Mouse (Mus musculus) inflammation-experienced regulatory T-cells, adult 6 months (primary cell): Measurements from ENCODE around the gene Cdc42bpb. TPM values are rescaled to one million over a fixed set of nuclear protein-coding genes. Genes with fewer than 3 reads are reported as not detected.

Source experiments
- ATAC-seq: one replicate; pipeline ENCODE4 v1.8.0; 2017
- polyA plus RNA-seq, 3 experiments: library from polyadenylated mRNA; unstranded; fragments of 100-300 nt; shearing (Covaris generic); gene quantifications; one replicate each; pipeline ENCODE4 v1.2.1; 2017

The Cdc42bpb gene
- 1 to 10 TPM in 1 of 3 experiments, under 1 TPM in 2; 0.19 to 1.3 (median 0.67) TPM for polyA plus RNA-seq

GRCm38 (mm10) chr12:111377376-111377973 lies at the start of gene Cdc42bpb:
Gene Cdc42bpb, minus strand, starts transcription at chr12:111377718.
- ATAC-seq = no peak

- no peak for ATAC-seq
These were observed 48.4 kb upstream of the Cdc42bpb start for GRCm38 (mm10) chr12:111425789-111426460.

GRCm38 (mm10) chr12:111425258-111425657 lies 47.7 kb upstream of the Cdc42bpb start:
- no peak for ATAC-seq

DNA sequence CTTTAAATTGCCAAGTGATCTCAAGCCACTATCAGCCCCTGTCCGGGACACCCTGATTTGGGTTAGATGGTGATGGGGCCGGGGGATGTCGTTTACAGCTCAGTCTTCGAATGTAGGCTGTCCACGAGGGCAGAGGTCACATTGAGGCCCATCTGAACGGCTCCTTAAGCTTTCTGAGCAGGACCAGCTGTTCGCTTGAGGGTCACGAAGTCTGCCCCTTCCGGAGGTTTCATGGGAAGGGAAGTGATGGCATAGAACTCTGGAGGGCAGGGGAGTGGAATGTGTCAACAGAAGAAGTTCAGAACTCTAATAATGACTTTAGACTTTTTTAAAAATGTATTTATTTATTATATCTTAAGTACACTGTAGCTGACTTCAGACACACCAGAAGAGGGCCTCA lies 47.0 kb upstream of the Cdc42bpb start:
- no peak for ATAC-seq

DNA sequence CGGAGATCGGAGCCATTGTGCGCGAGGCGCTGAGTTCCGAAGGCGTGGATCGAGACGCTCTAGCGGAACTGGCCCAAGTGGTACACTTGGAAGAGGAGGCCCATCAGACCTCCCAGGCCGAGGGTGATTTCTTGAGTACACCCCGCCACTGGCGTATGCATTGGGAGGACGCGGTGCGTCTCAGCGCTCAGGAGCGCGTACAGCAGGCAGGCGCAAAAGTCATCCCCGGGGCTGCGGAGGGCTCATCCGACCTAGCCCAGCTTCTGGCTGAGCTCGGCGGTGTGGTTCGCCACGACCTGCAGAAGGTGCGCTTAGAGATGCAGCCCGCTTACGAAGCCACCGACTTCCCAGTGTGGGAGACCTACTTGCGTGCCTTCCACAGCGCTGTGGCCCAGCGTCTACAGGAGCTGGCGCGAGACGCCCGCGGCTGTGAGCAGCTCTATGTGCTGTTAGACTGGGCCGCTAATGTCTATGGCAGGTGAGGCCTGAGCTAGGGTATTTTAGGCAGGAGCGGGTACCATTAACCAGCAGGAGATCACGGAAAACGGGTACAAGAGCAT lies 46.1 kb upstream of the Cdc42bpb start:
- no peak for ATAC-seq

GRCm38 (mm10) chr12:111422852-111423251 lies 45.3 kb upstream of the Cdc42bpb start:
- ATAC-seq = no peak

DNA sequence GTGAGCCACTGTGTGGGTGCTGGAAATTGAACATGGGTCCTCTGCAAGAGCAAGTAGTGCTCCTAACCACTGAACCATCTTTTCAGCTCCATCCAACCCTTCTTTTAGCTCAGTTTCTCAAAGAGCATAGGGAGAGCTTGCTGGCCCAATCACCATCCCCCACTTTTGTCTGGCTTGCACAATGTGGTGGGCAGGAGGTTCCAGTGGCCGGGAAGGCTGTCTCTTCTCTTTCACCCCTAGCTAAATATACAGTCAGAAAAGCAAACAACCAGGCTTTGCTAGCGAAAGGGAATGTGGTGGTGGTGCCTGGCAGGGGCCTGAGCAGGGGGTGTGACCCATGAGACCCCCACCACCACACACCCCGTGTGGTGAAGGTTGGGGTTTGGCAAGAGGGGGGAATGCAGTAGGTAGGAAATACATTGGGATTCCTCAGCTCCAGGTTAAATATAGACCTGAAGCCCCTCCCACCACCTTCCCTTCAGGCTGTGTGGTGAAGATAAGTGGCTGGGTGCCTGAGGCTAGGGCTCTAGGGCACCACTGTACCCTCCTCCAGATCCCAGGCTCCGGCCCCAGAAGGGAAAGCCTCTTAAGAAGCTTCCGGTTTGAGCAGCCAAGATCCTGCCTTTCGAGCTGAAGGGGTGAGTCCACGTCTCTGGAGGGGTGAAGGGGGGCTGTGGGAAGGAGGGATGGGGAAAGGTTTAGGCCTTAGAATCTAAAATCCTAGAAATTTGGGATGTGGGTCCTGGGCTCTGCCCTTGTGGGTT lies 43.6 kb upstream of the Cdc42bpb start:
- ATAC-seq = no peak

DNA sequence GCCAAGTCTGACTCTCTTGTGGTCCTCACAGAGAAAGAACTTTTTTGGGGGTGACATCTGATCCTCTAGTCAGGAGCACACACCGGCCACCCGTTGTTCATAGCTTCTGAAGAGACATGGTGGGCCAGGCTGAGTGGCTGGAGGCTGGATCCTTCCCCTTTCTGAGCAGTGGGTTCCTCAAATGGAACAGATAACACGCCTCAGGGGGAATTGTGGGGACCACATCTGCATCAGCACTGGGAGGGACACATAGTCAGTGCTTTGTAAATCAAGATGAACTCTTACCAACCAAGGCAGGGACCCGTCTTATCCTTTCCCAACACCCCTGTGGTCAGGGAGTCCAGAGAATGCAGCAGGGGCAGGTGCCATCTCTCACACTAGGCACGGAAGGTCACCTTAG lies 42.4 kb upstream of the Cdc42bpb start:
- no peak for ATAC-seq

DNA sequence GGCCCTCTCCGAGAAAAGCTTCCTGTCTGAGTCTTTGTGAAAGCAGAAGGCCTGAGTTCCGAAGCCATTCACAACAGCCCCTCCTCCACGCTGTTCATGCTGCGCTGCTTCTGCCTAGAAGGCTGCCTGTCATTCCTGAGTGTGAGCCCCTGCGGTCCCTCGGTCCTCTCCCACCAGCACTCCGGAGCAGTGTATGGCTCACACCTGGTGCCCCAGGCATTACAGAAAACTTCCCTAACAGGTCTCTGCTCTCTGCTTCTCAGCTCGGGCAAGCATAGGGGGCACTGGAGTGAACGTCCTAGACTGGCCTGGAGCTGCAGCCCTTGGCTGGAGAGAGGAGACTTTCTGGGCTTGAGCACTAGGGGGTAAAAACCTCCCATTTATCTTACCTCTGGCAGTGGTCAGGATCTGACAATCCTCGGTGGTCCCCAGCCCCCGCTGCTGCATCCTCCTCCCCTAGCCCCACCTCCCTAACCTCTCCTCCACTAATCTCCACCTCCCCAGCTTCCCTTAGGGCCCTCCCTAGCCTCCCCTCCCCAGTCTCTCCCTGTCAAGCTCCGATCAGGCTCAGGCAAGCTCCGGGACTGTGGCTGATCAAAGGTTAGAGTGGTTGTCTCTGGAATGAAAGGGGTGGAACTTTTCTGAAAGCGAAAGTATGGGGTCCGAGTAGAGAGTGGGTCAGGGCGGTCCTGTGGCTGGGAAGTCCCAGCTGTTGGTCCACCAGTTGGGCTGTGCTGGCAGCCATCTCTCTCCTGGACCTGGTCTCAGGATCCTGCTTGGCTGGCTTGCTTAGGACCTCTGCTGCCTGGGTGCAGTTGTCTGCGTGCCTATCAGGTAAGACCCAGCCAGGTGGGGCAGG lies 39.6 kb upstream of the Cdc42bpb start, which contains the start of gene Exoc3l4:
Gene Exoc3l4, plus strand, starts transcription at position 97 of the 859 bp plus-strand sequence.
- ATAC-seq = no peak

GRCm38 (mm10) chr12:111413300-111413699 lies 35.8 kb upstream of the Cdc42bpb start:
- peak; percentile 41 for ATAC-seq

DNA sequence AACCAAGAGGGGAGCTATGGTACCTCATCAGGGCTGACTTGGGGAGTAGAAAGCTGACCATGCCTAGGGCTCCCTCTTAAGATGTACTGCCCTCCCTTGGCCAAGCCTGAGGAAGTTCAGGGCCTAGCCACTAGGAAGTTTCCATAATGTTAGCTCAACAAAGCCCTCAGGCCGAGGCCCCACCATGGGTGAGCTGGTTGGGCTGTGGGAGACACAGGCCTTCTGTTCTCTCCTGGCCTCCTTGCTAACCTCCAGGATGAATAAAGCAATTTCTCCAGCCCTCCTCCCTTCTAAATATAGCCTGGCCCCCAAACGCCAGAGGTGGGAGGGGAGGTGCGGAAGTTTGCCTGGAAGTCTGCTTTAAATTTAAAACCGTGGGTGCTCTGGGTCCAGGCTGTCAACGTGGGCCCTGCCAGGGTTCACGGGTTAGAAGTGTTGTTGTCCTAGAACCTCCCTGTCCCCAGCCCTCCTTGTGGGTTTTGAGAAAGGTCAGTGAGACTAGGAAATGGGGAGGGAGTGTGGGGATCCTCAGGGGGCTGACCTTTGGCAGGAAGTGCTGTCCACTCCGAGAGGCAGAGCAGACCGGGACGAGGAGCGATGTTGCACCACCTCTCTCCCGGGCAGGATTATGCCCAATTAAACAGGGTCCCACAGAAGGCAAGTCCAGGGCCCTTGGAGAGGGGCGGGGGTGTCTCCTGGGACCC lies 35.2 kb upstream of the Cdc42bpb start:
- ATAC-seq = no peak

DNA sequence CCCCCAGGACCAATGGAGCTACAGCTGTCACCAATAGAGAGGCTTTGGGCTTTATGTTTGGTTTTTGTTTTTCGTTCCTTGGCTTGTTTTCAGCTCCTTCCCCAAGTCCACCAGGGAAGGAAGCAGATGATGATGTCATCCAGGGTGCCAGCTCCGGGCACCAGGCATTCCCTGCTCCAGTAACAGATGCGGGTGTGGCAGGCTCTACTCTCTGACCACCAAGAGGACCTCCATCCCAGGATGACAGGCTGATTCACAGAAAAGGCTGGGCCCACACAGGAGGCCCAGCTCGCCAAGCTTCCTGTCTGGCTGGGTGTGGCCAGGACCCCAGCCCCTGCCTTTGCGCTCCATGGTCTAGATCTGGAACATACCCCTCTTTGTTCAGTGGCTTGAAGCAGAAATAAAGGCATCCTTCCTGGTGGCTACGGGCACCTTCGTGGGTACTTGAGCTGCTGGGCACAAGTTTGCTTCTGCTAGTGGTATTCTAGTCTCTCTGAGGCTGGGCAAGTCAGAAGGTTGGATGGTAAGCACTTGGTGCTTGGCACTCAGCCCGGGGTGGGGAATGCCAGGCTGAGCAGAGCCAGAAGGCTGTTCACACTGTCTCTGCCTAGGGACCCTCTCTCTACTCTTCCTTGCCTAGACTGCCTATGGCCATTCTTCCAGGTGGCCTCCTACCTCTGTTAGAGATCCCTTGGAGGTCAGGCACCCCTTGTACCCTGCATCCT lies 34.3 kb upstream of the Cdc42bpb start:
- ATAC-seq = no peak

- no peak for ATAC-seq
These were observed 32.1 kb upstream of the Cdc42bpb start for GRCm38 (mm10) chr12:111409583-111409982.

DNA sequence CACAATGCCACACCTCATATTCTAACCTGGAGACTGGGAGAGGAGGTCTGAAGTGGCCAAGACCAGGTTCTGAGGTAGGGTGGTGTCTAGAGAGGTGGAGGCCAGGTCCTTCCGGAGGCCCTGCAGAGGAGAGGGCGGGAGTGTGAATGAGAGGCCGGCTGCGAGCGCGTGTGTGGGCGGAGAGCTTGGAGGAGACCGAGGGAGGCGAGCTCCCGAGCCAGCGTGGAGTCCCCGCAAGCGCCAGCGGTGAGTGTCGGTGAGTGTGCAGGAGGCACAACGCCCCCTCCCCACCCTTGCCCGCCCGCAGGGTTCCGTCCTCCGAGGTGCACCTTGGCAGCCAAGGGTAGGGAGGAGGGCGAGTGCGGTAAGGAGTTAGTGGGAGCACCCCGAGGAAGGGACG lies 29.1 kb upstream of the Cdc42bpb start, which contains the start of gene Lbhd2:
Gene Lbhd2, plus strand, starts transcription at position 188 of the 400 bp plus-strand sequence.
- no peak for ATAC-seq

DNA sequence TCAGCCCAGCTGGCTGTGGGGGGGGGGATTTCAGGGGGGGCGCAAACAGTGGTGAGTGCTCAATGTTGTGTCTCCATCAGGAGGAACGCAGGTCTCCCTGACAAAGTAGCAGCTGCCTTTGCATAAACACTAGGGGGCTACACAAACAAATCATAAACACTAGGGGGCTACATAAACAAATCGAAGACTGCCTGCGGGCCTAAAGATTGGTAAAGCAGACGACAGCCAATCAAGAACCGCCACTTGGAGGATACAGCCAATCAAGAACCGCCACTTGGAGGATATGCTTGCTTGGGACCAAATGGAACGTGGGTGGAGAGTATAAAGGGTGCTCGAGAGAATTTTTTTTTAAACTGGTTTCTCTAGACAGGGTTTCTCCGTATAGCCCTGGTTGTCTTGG lies 27.4 kb upstream of the Cdc42bpb start:
- no peak for ATAC-seq

DNA sequence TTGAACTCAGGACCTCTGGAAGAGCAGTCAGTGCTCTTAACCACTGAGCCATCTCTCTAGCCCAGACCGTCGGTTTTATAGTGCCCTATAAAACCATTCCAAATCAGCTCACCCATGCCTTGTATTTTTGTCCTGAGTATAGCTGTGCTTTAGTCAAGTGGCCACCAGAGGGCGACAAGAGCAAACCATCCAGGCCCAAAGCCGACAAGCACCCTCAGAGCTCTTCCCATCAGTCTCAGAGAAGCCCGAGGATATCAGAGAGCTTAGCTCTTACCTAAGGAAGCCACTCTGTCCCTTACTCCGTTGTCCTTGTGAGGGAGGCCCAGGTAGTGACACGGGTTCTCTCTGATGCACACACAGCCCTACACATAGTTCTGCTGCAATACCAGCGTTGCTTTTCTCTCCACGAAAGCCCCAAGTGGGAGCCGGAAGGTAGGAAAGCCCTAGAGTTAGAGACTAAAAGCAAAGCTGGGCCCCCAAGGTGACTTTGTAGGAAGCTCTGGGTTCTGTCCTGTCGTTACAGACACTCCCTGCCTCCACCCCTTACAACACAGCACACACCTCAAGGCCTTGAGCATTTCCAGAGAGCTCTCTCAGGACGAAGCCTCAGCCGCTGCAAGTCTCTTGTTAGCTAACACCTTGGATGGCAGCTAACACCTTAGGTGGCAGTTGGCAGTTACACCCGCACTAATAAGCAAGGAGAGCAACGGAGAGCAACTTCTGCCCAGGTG lies 24.1 kb upstream of the Cdc42bpb start:
- ATAC-seq = no peak

GRCm38 (mm10) chr12:111396997-111397396 lies 19.5 kb upstream of the Cdc42bpb start:
- no peak for ATAC-seq

DNA sequence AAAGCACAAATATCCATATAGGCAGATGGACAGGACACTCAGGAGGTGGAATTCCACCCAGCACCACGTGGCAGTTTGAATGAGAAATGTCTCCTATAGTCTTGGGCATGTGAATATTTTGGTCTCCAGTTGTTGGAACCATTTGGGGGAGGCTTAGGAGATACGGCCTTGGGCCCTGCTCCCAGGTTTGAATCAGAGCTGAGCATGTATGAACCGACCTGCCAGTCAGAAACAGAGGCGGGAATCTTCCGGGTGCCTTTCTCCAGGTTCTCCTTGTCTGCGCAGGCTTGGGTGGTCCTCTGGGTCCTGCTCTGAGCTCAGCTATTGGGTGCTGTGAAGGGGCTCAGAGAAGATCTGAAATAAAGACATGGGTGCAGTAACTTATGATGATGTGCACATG lies 16.5 kb upstream of the Cdc42bpb start:
- no peak for ATAC-seq

GRCm38 (mm10) chr12:111387146-111387545 lies 9.6 kb upstream of the Cdc42bpb start:
- no peak for ATAC-seq

- ATAC-seq = no peak
These were observed 9.2 kb upstream of the Cdc42bpb start for GRCm38 (mm10) chr12:111386642-111387120.
